Mouse (Mus musculus) heart, postnatal 0 days (tissue): ENCODE data around the gene Mapk9.

Experiments used
- CTCF ChIP-seq: IDR thresholded peaks from 2 replicates; pipeline ENCODE4 v1.5.1; 2016; ENCODE audit warnings: antibody characterized with exemption, control low read depth, low read depth
- EP300 ChIP-seq: IDR thresholded peaks from 2 replicates; pipeline ENCODE4 v1.6.1; 2016; ENCODE audit warnings: antibody characterized with exemption, low read depth

- no peak for TF ChIP-seq CTCF
- no peak for TF ChIP-seq EP300
These were observed 25.0 kb upstream of the Mapk9 start for GRCm38 (mm10) chr11:49821546-49821945.
